Mouse (Mus musculus): ENCODE data around the gene Osgep. TPM values are rescaled to one million over a fixed set of nuclear protein-coding genes. Genes with fewer than 3 reads are reported as not detected.

Osgep gene
- polyA plus RNA-seq, 1 experiment from 2014 or later: 116 TPM

- Histone ChIP-seq H3K4me3 (peak overlapping the region; percentile 55), H3K27me3 (peaks cover 12% of the 10 kb centered on the region), H3K36me3 (no peaks in the 10 kb centered on the region), H3K27ac (peak overlapping the region; percentile 24), H3K9ac (peak overlapping the region; percentile 78), H3K4me1 (replicated peaks) (peaks cover 17% of the 10 kb centered on the region), H3K4me2 (peak overlapping the region; percentile 91), H3K9me3 (no peaks in the 10 kb centered on the region)
- peak; percentile 44 for ATAC-seq (ENCODE audit: low FRiP score)
- 16% methylated on average over 19 of the region's 19 CpGs for WGBS
These were observed 28.5 kb downstream of the Osgep start for GRCm38 (mm10) chr14:50895985-50896746.

- Histone ChIP-seq H3K4me1 (replicated peaks) (peaks cover 17% of the 10 kb centered on the region), H3K36me3 (no peaks in the 10 kb centered on the region), H3K4me2 (no peak overlapping the region), H3K4me3 (no peak overlapping the region), H3K9me3 (no peaks in the 10 kb centered on the region), H3K27ac (no peak overlapping the region), H3K27me3 (peaks cover 12% of the 10 kb centered on the region), H3K9ac (no peak overlapping the region)
- no peak for ATAC-seq (ENCODE audit: low FRiP score)
These were observed 29.3 kb downstream of the Osgep start for GRCm38 (mm10) chr14:50895407-50895806.

- Histone ChIP-seq H3K9me3 (no peaks in the 10 kb centered on the region), H3K27ac (no peak overlapping the region), H3K36me3 (no peaks in the 10 kb centered on the region), H3K4me1 (replicated peaks) (peaks cover 17% of the 10 kb centered on the region), H3K9ac (no peak overlapping the region), H3K4me2 (no peak overlapping the region), H3K27me3 (peaks cover 11% of the 10 kb centered on the region), H3K4me3 (no peak overlapping the region)
- no peak for ATAC-seq (ENCODE audit: low FRiP score)
- WGBS: 88% methylated on average over 22 of the region's 22 CpGs
These were observed 31.9 kb downstream of the Osgep start for GRCm38 (mm10) chr14:50892541-50893459.

- Histone ChIP-seq H3K4me2 (no peak overlapping the region), H3K27me3 (peaks cover 4% of the 10 kb centered on the region), H3K36me3 (no peaks in the 10 kb centered on the region), H3K9ac (no peak overlapping the region), H3K9me3 (no peaks in the 10 kb centered on the region), H3K4me3 (no peak overlapping the region), H3K27ac (no peak overlapping the region), H3K4me1 (replicated peaks) (peaks cover 14% of the 10 kb centered on the region)
- no peak for ATAC-seq (ENCODE audit: low FRiP score)
- 94% methylated on average over 7 of the region's 7 CpGs for WGBS
These were observed 32.6 kb downstream of the Osgep start for GRCm38 (mm10) chr14:50892091-50892490.

GRCm38 (mm10) chr14:50891621-50892020, 33.1 kb downstream of the Osgep start:
- Histone ChIP-seq H3K36me3 (no peaks in the 10 kb centered on the region), H3K4me1 (replicated peaks) (peaks cover 9% of the 10 kb centered on the region), H3K27ac (no peak overlapping the region), H3K4me2 (no peak overlapping the region), H3K9me3 (no peaks in the 10 kb centered on the region), H3K4me3 (no peak overlapping the region), H3K27me3 (peaks cover 4% of the 10 kb centered on the region; the same call in 1 of the 2 replicates), H3K9ac (no peak overlapping the region)
- 93% methylated on average over 8 of the region's 8 CpGs for WGBS
- no peak; the same call in 1 of the 2 replicates for ATAC-seq (ENCODE audit: low FRiP score)

GRCm38 (mm10) chr14:50876236-50876950, 48.3 kb downstream of the Osgep start:
- 91% methylated on average over 6 of the region's 6 CpGs for WGBS

GRCm38 (mm10) chr14:50875591-50876230, 49.0 kb downstream of the Osgep start:
- H3K4me3 ChIP-seq: no peak overlapping the region
- no peaks in the 10 kb centered on the region for H3K36me3 ChIP-seq
- ATAC-seq (ENCODE audit: low FRiP score): no peak
- H3K9ac ChIP-seq: no peak overlapping the region
- H3K27ac ChIP-seq: no peak overlapping the region
- H3K9me3 ChIP-seq: no peaks in the 10 kb centered on the region
- H3K27me3 ChIP-seq: no peaks in the 10 kb centered on the region
- peaks cover 2% of the 10 kb centered on the region for H3K4me1 ChIP-seq (replicated peaks)
- no peak overlapping the region for H3K4me2 ChIP-seq
- 80% methylated on average over 6 of the region's 6 CpGs for WGBS

More at GRCm38 (mm10) chr14:50876236-50876950, 48.3 kb downstream of the Osgep start:
- no peaks in the 10 kb centered on the region for H3K36me3 ChIP-seq
- no peaks in the 10 kb centered on the region for H3K4me1 ChIP-seq (replicated peaks)
- no peak overlapping the region for H3K27ac ChIP-seq
- no peak overlapping the region for H3K4me2 ChIP-seq
- ATAC-seq (ENCODE audit: low FRiP score): no peak
- H3K27me3 ChIP-seq: no peaks in the 10 kb centered on the region
- no peaks in the 10 kb centered on the region for H3K9me3 ChIP-seq
- no peak overlapping the region for H3K9ac ChIP-seq
- H3K4me3 ChIP-seq: no peak overlapping the region

DNA sequence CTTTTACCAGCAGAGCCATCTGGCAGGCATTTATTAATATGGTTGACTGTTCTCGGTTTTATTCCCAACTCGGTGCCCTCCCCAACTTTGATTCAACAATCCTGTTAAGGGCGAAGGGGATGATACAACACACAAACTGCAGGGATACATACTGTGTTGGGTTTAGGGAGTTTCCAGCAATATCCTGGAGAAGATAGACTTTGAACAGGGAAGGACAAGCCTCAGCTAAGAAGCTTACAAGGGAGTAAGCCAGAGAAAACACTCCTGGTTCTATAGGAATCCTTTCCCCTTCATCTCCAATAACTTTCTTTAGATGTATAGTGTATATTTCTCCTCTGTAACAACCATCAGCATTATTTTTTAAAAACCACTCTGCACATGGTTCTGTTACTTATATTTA, 49.5 kb downstream of the Osgep start:
- Histone ChIP-seq H3K4me1 (replicated peaks) (peaks cover 6% of the 10 kb centered on the region), H3K4me2 (no peak overlapping the region), H3K9ac (no peak overlapping the region), H3K9me3 (no peaks in the 10 kb centered on the region), H3K4me3 (no peak overlapping the region), H3K27ac (no peak overlapping the region), H3K36me3 (no peaks in the 10 kb centered on the region), H3K27me3 (no peaks in the 10 kb centered on the region)
- WGBS: 92% methylated on average over 3 of the region's 3 CpGs
- no peak for ATAC-seq (ENCODE audit: low FRiP score)

GRCm38 (mm10) chr14:50871284-50871683, 53.4 kb downstream of the Osgep start:
- no peak overlapping the region for H3K9ac ChIP-seq

DNA sequence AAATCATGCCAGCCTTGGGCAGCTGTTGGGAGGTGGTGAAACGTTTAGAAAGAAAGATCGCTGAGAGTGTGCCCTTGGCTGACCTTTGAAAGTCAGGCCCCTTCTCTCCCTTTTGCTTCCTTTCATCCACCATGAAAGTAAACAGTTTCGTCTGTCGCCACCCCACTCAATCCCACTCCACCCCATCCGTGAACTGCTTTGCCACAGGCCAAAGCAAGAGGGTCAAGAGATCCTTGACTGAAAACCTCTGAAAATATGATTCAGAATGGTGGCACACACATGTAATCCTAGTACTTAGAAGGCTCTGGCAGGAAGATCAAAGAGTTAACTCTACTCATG, 53.9 kb downstream of the Osgep start:
- H3K36me3 ChIP-seq: no peaks in the 10 kb centered on the region
- H3K4me1 ChIP-seq (replicated peaks): peaks cover 7% of the 10 kb centered on the region
- H3K4me2 ChIP-seq: peak overlapping the region; percentile 66
- ATAC-seq (ENCODE audit: low FRiP score): no peak; the same call in 1 of the 2 replicates
- H3K9me3 ChIP-seq: no peaks in the 10 kb centered on the region
- 33% methylated on average over 5 of the region's 5 CpGs for WGBS
- no peak overlapping the region for H3K27ac ChIP-seq
- peak overlapping the region; percentile 75 for H3K9ac ChIP-seq
- no peaks in the 10 kb centered on the region for H3K27me3 ChIP-seq
- peak overlapping the region; percentile 54 for H3K4me3 ChIP-seq

More at GRCm38 (mm10) chr14:50871284-50871683, 53.4 kb downstream of the Osgep start:
- H3K9me3 ChIP-seq: no peaks in the 10 kb centered on the region
- H3K4me3 ChIP-seq: no peak overlapping the region
- peaks cover 7% of the 10 kb centered on the region for H3K4me1 ChIP-seq (replicated peaks)
- no peak overlapping the region for H3K4me2 ChIP-seq
- no peaks in the 10 kb centered on the region for H3K36me3 ChIP-seq
- 92% methylated on average over 2 of the region's 2 CpGs for WGBS
- no peak for ATAC-seq (ENCODE audit: low FRiP score)
- no peak overlapping the region for H3K27ac ChIP-seq
- no peaks in the 10 kb centered on the region for H3K27me3 ChIP-seq

DNA sequence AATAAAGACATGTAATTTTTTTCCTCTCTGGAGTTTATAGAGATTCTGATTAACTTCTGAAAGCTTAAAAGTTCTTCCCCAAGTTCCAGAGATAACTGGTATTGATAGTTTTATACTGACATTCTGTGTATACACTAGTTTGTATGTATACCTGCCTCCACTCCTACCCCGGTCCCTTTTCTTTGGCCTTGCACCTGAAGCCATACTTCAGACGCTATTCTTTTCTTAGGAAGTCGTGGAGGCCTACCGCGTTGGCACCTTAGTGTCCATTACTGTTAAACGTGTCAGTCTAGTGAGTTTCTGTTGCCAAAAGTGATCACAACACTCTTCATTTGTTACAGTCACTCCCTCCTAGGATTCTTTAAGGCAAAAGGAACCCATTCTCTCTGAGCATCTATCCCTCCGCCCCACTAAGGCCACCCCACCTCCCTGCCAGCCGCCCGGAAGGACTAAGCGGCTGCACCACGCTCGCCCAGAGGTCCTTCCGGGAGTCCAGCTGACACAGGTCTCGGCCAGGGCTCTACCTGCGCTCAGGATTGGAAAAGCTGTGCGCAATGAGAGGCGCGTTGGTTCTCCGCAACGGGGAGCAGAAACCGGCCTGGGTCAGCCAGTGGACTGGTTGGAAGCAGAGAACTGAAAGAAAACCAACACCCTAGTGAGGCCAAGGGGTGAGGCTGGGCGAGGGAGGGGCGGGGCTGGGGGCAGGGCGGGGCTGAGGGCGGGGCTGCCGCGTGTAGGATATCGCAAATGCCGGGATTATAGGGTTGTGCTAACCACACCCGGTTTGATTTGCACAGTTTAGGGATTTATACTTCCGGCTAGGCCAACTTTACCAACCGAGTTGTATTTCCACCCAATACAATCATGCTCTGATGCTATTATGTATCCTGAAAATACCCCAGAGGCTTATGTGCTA, 54.5 kb downstream of the Osgep start, which contains the start of gene Tep1:
Gene Tep1, minus strand, starts transcription at position 672 of the 916 bp plus-strand sequence.
- WGBS: 7% methylated on average over 32 of the region's 32 CpGs
- H3K4me2 ChIP-seq: peak within 1 kb of the TSS; percentile 66

More for the DNA sequence above, 54.5 kb downstream of the Osgep start, which contains the start of gene Tep1:
- H3K9me3 ChIP-seq: no peaks in the 10 kb centered on the region
- H3K4me1 ChIP-seq (replicated peaks): peaks cover 7% of the 10 kb centered on the region
- H3K27me3 ChIP-seq: no peaks in the 10 kb centered on the region
- ATAC-seq (ENCODE audit: low FRiP score): peak; percentile 91
- peak within 1 kb of the TSS; percentile 50 for H3K27ac ChIP-seq
- H3K36me3 ChIP-seq: no peaks in the 10 kb centered on the region
- H3K4me3 ChIP-seq: peak within 1 kb of the TSS; percentile 54
- H3K9ac ChIP-seq: peak within 1 kb of the TSS; percentile 75

All from hindbrain, embryonic 13.5 days (tissue).